Mouse (Mus musculus): ENCODE data around the gene Epn3. TPM values are rescaled to one million over a fixed set of nuclear protein-coding genes. Genes with fewer than 3 reads are reported as not detected.

Gene Epn3
- total and polyA plus RNA-seq, 2 experiments from 2014 or later: 1.4 to 2.0 TPM

GRCm38 (mm10) chr11:94471740-94472584 is 27.8 kb downstream of the Epn3 start:
- DNase-seq (no peak), ATAC-seq (no peak)
- H3K27me3 ChIP-seq (ENCODE audit: insufficient read depth, low read length): peaks cover 6% of the 10 kb centered on the region
- H3K4me1 ChIP-seq (ENCODE audit: insufficient read depth): peaks cover 33% of the 10 kb centered on the region
- H3K27ac ChIP-seq (ENCODE audit: low read depth, low read length): peak overlapping the region; percentile 60
- 9% methylated on average over 17 of the region's 17 CpGs for WGBS
- peak overlapping the region; percentile 68 for H3K9ac ChIP-seq
- H3K36me3 ChIP-seq (ENCODE audit: insufficient read depth): no peaks in the 10 kb centered on the region
- H3K4me3 ChIP-seq (ENCODE audit: low read depth, low read length): peak overlapping the region; percentile 72
- no peaks in the 10 kb centered on the region for H3K9me3 ChIP-seq (ENCODE audit: low read length)
- peak; percentile 27; the same call in 1 of the 2 replicates for TF ChIP-seq CTCF (IDR thresholded peaks at IDR 0.05; ENCODE audit: low read depth)
- H3K4me2 ChIP-seq (ENCODE audit: low read depth): peak overlapping the region; percentile 90

- DNase-seq: no peak
- Histone ChIP-seq H3K9me3 (ENCODE audit: low read length) (no peaks in the 10 kb centered on the region), H3K9ac (no peak overlapping the region), H3K4me3 (ENCODE audit: low read depth, low read length) (no peak overlapping the region), H3K27me3 (ENCODE audit: insufficient read depth, low read length) (peaks cover 6% of the 10 kb centered on the region; the same call in 1 of the 2 replicates), H3K4me1 (ENCODE audit: insufficient read depth) (peaks cover 29% of the 10 kb centered on the region), H3K4me2 (ENCODE audit: low read depth) (peak overlapping the region; percentile 90), H3K27ac (ENCODE audit: low read depth, low read length) (no peak overlapping the region), H3K36me3 (ENCODE audit: insufficient read depth) (no peaks in the 10 kb centered on the region)
- 32% methylated on average over 6 of the region's 7 CpGs for WGBS
- no peak for ATAC-seq
- TF ChIP-seq CTCF (IDR thresholded peaks at IDR 0.05; ENCODE audit: low read depth): no peak
Measured at GRCm38 (mm10) chr11:94470391-94470790, 29.4 kb downstream of the Epn3 start.

DNA sequence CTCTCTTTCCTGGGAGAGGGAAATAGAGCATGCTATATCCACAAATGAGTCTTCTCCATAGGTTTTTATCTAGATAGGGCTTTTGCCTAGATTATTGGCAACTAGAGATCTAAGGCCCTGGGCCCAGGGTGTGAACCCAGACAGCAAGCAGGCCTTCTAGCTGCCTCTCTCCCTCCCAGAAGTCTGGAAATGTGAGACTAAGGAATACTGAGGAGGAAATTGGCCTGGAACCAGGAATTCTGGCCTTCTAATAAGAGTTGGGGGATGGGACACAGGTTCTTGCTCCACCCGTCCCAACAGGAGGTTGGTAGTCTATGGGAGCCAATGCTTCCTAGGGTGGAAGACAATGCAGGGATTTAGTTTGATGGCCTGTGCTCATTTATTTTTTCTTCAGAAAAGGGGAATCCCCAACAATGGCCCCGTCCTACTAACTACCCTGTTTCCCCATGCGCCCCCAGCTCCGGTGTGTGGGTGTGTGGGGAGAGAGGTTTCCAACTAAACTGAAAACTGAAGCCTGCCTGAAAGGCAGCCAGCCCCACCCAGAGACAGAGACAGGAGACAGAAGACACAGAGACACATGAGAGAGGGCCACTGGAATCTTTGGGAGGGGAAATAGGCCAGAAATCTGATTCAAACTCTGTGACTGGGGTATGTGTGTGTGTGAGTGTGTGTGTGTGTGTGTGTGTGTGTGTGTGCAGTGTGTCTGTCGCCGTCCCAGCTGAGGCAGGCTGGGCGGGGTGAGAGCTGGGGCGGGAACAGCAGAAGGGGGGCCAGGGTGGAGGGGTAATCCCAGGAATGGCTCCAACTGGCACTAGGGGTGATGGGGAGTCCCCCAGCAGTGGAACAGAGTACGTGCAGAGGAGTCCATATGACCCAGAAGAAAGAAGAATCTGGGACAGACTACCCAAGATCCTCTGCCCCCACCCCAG is 30.4 kb downstream of the Epn3 start:
- no peaks in the 10 kb centered on the region for H3K27me3 ChIP-seq (ENCODE audit: insufficient read depth, low read length)
- peak overlapping the region; percentile 33 for H3K4me2 ChIP-seq (ENCODE audit: low read depth)
- WGBS: 12% methylated on average over 9 of the region's 9 CpGs
- peak overlapping the region; percentile 15 for H3K9ac ChIP-seq
- H3K4me3 ChIP-seq (ENCODE audit: low read depth, low read length): no peak overlapping the region
- H3K27ac ChIP-seq (ENCODE audit: low read depth, low read length): peak overlapping the region; percentile 90
- H3K36me3 ChIP-seq (ENCODE audit: insufficient read depth): 0 out of 2 replicates have a peak, but pooled peaks cover 3% of the 10 kb centered on the region
- DNase-seq (no peak), ATAC-seq (no peak)
- H3K4me1 ChIP-seq (ENCODE audit: insufficient read depth): peaks cover 35% of the 10 kb centered on the region
- H3K9me3 ChIP-seq (ENCODE audit: low read length): no peaks in the 10 kb centered on the region
- no peak for TF ChIP-seq CTCF (IDR thresholded peaks at IDR 0.05; ENCODE audit: low read depth)

DNA sequence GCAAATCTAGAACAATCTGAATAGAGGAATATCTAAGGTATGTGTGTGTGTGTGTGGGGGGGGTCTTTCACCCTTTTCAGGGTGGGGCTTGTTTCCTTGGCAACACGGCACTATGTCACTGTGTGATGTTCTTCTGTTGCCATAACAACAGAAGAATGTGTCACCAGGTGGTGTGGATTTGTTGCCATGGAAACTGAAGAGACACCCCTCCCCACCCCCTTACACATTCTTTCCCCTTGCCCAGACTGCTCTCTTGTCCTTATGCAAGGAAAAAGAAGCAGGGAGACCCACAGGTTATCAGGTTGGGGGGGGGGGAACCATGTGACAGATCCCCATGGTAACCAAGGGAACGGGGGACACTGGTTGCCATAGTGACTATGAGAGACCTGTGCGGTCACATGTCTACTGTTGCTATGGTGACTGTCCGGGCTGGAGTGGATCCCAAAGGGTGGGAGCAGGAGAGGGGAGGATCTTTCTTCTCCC is 31.2 kb downstream of the Epn3 start:
- ATAC-seq (peak; percentile 95), DNase-seq (peak; percentile 97)
- H3K9me3 ChIP-seq (ENCODE audit: low read length): no peaks in the 10 kb centered on the region
- TF ChIP-seq CTCF (IDR thresholded peaks at IDR 0.05; ENCODE audit: low read depth): no peak
- H3K27me3 ChIP-seq (ENCODE audit: insufficient read depth, low read length): no peaks in the 10 kb centered on the region
- H3K4me2 ChIP-seq (ENCODE audit: low read depth): peak overlapping the region; percentile 33
- H3K4me1 ChIP-seq (ENCODE audit: insufficient read depth): peaks cover 35% of the 10 kb centered on the region
- peak overlapping the region; percentile 90 for H3K27ac ChIP-seq (ENCODE audit: low read depth, low read length)
- no peak overlapping the region for H3K4me3 ChIP-seq (ENCODE audit: low read depth, low read length)
- H3K36me3 ChIP-seq (ENCODE audit: insufficient read depth): 0 out of 2 replicates have a peak, but pooled peaks cover 3% of the 10 kb centered on the region
- H3K9ac ChIP-seq: no peak overlapping the region
- 5% methylated on average over 4 of the region's 4 CpGs for WGBS

DNA sequence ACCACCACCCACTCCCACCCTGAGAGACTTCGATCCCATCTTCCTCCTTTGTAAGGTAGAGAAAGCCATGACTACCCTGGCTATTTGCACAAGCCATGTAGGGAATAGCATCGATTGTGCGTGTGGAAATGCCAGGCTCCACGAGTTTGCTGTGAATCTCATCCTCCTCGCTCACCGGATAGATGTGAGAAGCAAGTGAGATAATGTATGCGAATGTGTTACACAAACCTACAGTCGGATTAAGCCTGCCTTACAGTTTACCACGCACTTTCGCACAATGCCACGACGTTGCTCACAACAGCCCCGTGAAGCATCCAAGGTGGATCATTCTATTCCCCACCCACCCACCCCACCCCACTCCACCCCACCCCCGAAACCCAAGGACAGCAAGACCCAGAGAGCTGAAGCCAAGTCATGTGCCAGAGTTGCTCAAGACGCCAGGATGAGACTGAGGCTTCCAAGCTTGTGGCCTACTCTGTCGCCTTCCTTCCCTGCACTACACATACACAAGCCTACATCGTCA is 33.4 kb downstream of the Epn3 start:
- Histone ChIP-seq H3K4me1 (ENCODE audit: insufficient read depth) (peaks cover 27% of the 10 kb centered on the region), H3K9ac (no peak overlapping the region), H3K4me2 (ENCODE audit: low read depth) (no peak overlapping the region), H3K27me3 (ENCODE audit: insufficient read depth, low read length) (no peaks in the 10 kb centered on the region), H3K36me3 (ENCODE audit: insufficient read depth) (0 out of 2 replicates have a peak, but pooled peaks cover 6% of the 10 kb centered on the region), H3K27ac (ENCODE audit: low read depth, low read length) (no peak overlapping the region), H3K9me3 (ENCODE audit: low read length) (no peaks in the 10 kb centered on the region), H3K4me3 (ENCODE audit: low read depth, low read length) (no peak overlapping the region)
- WGBS: 77% methylated on average over 17 of the region's 17 CpGs
- DNase-seq: no peak
- no peak for ATAC-seq
- TF ChIP-seq CTCF (IDR thresholded peaks at IDR 0.05; ENCODE audit: low read depth): no peak

DNA sequence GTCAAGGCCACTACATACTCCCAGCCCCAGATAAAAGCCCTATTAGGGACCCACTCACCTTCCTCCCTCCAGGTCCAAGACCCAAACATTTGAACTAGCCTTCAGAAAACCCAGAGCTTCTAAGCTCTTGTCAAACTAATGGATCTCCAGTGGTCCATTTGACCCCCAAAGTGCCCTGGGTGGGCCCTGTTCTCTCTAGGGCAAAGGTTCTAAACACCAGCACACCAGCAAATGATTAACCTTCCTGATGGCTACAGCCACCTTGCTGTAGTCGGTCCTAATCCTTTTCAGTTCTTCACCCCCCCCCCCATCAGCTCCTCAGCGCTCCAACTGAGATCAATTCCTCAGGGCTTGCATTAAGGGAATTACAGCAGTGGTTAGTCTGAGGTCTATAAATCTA is 35.6 kb downstream of the Epn3 start:
- Histone ChIP-seq H3K9me3 (ENCODE audit: low read length) (no peaks in the 10 kb centered on the region), H3K4me3 (ENCODE audit: low read depth, low read length) (no peak overlapping the region), H3K4me1 (ENCODE audit: insufficient read depth) (peaks cover 19% of the 10 kb centered on the region), H3K27me3 (ENCODE audit: insufficient read depth, low read length) (no peaks in the 10 kb centered on the region), H3K4me2 (ENCODE audit: low read depth) (no peak overlapping the region), H3K36me3 (ENCODE audit: insufficient read depth) (peaks cover 10% of the 10 kb centered on the region), H3K27ac (ENCODE audit: low read depth, low read length) (no peak overlapping the region), H3K9ac (no peak overlapping the region)
- no peak for TF ChIP-seq CTCF (IDR thresholded peaks at IDR 0.05; ENCODE audit: low read depth)
- 41% methylated on average over 2 of the region's 2 CpGs for WGBS
- no peak for ATAC-seq
- DNase-seq: no peak
